Mouse (Mus musculus): ENCODE results near the gene Gns.

Gns gene

GRCm38 (mm10) chr10:121429981-121430682 is 65.2 kb downstream of the Gns start:
- DNase-seq (ENCODE audit: low read depth) = no peak

GRCm38 (mm10) chr10:121430764-121431540 is 66.1 kb downstream of the Gns start:
- DNase-seq (ENCODE audit: low read depth) = no peak

GRCm38 (mm10) chr10:121432041-121432634 is 67.2 kb downstream of the Gns start:
- no peak for DNase-seq (ENCODE audit: low read depth)

GRCm38 (mm10) chr10:121432635-121433280 is 67.9 kb downstream of the Gns start:
- no peak for DNase-seq (ENCODE audit: low read depth)

- no peak for DNase-seq (ENCODE audit: low read depth)
These were observed 69.7 kb downstream of the Gns start for GRCm38 (mm10) chr10:121434441-121435103.

GRCm38 (mm10) chr10:121435546-121436257 is 70.8 kb downstream of the Gns start:
- no peak for DNase-seq (ENCODE audit: low read depth)

- no peak for DNase-seq (ENCODE audit: low read depth)
These were observed 71.4 kb downstream of the Gns start for GRCm38 (mm10) chr10:121436258-121436645.

GRCm38 (mm10) chr10:121436693-121437092 is 71.8 kb downstream of the Gns start:
- no peak for DNase-seq (ENCODE audit: low read depth)

- no peak for DNase-seq (ENCODE audit: low read depth)
These were observed 73.2 kb downstream of the Gns start for GRCm38 (mm10) chr10:121438109-121438508.

- DNase-seq (ENCODE audit: low read depth) = no peak
These were observed 74.4 kb downstream of the Gns start for GRCm38 (mm10) chr10:121439310-121439731.

- DNase-seq (ENCODE audit: low read depth) = peak; percentile 71
These were observed 78.9 kb downstream of the Gns start for GRCm38 (mm10) chr10:121443791-121444190.

- DNase-seq (ENCODE audit: low read depth) = no peak
These were observed 79.3 kb downstream of the Gns start for GRCm38 (mm10) chr10:121444198-121444597.

GRCm38 (mm10) chr10:121445808-121446207 is 80.9 kb downstream of the Gns start:
- DNase-seq (ENCODE audit: low read depth) = no peak
